Mouse (Mus musculus): ENCODE results near the gene Garnl3. TPM values are rescaled to one million over a fixed set of nuclear protein-coding genes. Genes with fewer than 3 reads are reported as not detected.

Gene Garnl3
- 7.7 and 10.6 TPM in 2 replicates for polyA plus RNA-seq (2012; rRNA removed)

DNA sequence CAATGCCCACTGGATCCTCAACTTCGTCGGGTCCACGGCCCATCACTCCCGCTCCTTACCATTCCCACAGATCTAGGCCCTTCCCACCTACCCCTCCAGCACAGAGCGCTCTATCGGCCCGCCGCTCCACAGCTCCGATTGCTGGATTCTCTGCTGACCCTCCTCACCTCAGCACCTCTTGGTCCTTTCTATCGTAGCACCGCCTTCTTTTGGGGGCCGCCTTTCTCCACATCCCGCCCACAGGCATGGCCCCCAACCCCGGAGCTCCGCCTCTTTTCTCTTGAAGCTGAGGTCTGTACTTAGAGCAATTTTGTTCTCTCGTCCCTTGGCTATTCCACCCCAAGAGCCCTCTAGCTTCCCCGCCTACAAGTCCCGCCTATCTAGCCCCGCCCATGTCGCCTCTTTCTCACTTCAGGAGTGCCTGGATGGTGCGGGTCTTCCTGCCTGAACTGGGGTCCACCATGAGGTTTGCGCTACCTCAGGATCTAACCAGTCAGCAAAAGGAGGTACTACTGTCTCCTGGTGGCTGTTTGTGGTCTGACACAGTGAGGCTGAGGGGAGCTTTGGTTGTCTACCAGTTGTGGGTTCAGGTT, at the start of gene Garnl3:
Gene Garnl3, minus strand, starts transcription at position 155 of the 593 bp plus-strand sequence.

DNA sequence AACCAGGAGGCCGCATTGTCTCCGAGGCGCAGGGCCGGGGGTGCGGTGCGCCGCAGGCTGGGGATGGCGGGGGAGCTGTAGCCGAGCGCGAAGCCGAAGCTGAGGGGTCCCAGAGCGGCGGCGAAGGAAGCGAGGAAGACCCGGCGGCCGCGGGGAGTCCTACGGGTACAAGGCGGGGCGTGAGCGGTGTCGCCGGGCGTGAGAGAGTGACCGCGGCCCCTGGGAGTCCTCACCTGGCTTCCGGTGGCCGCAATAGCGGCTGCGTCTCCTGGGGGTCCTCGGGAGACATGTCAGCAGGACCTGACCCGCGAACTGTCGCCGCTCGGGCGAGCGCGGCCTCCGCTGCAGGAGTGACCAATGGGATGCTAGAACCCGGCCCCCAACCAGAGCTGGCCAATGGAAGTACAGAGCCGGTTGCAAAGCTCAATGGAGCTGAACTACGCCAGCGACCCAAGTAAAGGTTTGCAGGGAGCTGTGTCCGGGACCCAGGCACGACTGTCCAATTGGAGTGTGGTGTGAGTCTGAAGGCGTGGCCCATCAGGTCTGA, 149.7 kb downstream of the Garnl3 start, which contains the start of gene Slc2a8:
Gene Slc2a8, minus strand, starts transcription at position 359 of the 547 bp plus-strand sequence.

DNA sequence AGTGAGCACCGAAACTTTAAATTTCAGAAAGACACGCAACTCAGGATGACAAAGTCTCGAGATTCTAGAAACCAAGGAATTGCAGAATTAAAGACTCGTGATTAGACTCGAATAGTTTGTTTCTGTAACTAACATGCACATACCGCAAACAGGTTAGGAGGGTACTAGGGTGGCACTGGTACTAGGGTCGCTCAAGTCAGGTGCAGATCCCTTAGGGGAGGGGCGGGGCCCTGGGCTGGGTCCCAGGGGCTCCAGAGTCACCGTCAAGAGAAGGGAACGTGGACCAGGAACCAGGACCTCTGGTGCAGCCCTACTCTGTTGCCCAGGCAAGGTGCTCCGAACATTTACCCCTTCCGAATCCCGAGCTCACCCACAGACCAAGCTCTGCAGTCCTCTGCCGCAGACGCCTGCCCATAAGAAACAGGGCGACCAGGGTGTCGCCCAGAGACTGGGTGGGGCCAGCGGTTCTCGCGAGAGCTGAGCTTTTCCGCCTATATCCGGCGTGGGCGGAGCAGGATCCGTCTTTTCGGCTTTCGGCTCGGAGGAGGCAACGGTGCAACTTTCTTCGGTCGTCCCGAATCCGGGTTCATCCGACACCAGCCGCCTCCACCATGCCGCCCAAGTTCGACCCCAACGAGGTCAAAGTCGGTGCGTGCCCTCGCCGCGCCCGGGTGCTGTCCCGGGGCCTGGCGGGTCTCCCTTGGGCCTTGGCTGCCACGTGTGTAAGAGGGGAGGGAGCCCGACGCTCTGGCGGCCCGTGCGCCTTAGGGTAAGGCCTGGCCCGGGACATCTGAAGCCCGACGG, 170.1 kb downstream of the Garnl3 start, which contains the start of the genes Rpl12 and Lrsam1:
Gene Rpl12, plus strand, starts transcription at position 368 of the 804 bp plus-strand sequence.
Gene Lrsam1, minus strand, starts transcription at position 423 of the 804 bp plus-strand sequence.

Other genes starting within 250 kb of the Garnl3 start
- gene Rpl12, start 170.1 kb downstream of the Garnl3 start, polyA plus RNA-seq (2012; rRNA removed), result 1,268 and 1,847 TPM in 2 replicates
- gene Lrsam1, start 170.0 kb downstream of the Garnl3 start, polyA plus RNA-seq (2012; rRNA removed), result 15.1 TPM in 2 replicates
- 12.7 and 18.4 TPM in 2 replicates for gene Slc2a8, start 149.6 kb downstream of the Garnl3 start, polyA plus RNA-seq (2012; rRNA removed)
- gene Angptl2, start 84.4 kb upstream of the Garnl3 start, polyA plus RNA-seq (2012; rRNA removed), result 16.8 and 35.1 TPM in 2 replicates
- 13.9 and 16.1 TPM in 2 replicates for gene Ralgps1, start 239.8 kb upstream of the Garnl3 start, polyA plus RNA-seq (2012; rRNA removed)